Mouse (Mus musculus) Patski (cell line): Measurements from ENCODE around the gene Chst10. TPM values are rescaled to one million over a fixed set of nuclear protein-coding genes. Genes with fewer than 3 reads are reported as not detected.

ENCODE experiments used
- ATAC-seq: fragments of 100-300 bp; one replicate; pipeline ENCODE4 v1.8.0; 2021
- CTCF ChIA-PET: fragments of 350-600 bp; sonication (Branson Sonifier 250); formaldehyde crosslinking; loops from one replicate; lab custom pipeline; 2022; ENCODE audit warnings: inconsistent platforms; lab: Charles Lee
- POLR2A ChIA-PET: fragments of 350-600 bp; sonication (Branson Sonifier 250); formaldehyde crosslinking; loops from one replicate; lab custom pipeline; 2022; ENCODE audit warnings: antibody characterized with exemption, inconsistent platforms; lab: Charles Lee
- DNase-seq: peaks from one replicate; pipeline ENCODE4 v3.0.0-alpha.2; 2011; ENCODE audit warnings: low read depth, low spot score
- H3K27me3 ChIP-seq: fragments of 371-371 bp; one replicate; pipeline ENCODE4 v1.5.1; 2021
- CTCF ChIP-seq: fragments of 100-300 bp; IDR thresholded peaks from one replicate; pipeline ENCODE4 v1.5.1; 2021
- in situ Hi-C: fragments of 300-500 bp; cut with MboI; formaldehyde crosslinking; loops from 3 replicates; pipeline ENCODE4 v1.11.1; 2018; ENCODE audit warnings: low pct_unique_long_range_greater_than_20kb, mixed read lengths
- polyA plus RNA-seq: library from polyadenylated mRNA; unstranded; gene quantifications from one replicate; pipeline ENCODE4 v1.2.3, GENCODE M21; 2021

The Chst10 gene
- polyA plus RNA-seq, 1 experiment from 2014 or later: 7.7 TPM

DNA sequence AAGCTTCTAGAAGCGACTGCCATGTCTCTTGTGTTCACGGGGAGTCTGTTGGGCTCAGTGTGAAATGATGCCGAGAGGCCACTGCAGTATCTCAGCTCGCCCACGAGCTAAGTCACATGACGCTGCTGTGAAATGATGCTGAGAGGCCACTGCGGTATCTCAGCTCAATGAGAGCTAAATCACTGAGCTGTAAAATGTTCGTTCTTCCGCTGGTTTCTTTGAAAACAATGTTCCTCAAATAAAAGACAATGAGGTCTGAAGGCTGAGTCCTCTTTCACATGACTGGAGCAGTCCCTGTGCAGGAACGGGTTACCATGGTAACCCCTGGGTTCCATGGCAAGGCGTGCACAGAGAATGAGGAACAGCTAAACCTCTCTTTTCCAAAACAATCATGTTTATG, 50.0 kb downstream of the Chst10 start:
- in situ Hi-C loops: no loop called here
- H3K27me3 ChIP-seq: peaks cover 20% of the 10 kb centered on the region
- DNase-seq (no peak), ATAC-seq (no peak)
- ChIA-PET POLR2A (no interaction called here), CTCF (interaction anchor here (0.7 kb wide), 1 partner anchor 15 kb away, joined by 3 read pairs; no protein-coding TSS in a partner anchor)
- TF ChIP-seq CTCF: no peak

DNA sequence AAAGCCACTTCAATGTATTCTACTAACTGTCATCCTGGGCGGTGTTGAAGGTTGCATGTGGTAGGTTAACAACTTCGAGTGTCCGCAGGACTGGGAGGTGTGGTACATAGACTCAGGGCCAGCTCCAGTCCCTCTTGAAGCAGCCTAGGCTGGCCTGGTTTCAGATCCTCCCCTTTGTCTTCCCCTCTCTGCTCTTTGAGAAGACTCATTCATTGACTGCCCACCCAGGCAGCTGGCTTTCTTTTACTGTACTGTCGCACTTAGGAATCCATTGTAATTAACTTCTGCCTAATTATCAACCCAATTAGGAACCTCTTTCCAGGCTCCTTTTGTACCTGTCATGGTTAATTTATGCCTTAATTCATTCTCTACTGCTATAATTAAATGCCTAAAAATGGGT, 54.7 kb downstream of the Chst10 start:
- in situ Hi-C loops: no loop called here
- POLR2A ChIA-PET: interaction anchor here (0.6 kb wide), 1 partner anchor 80 kb away, joined by 3 read pairs; no protein-coding TSS in a partner anchor
- ATAC-seq (no peak), DNase-seq (no peak)
- H3K27me3 ChIP-seq: peaks cover 4% of the 10 kb centered on the region
- TF ChIP-seq CTCF: no peak
- CTCF ChIA-PET: interaction anchor here (0.9 kb wide), 1 partner anchor 13 kb away, joined by 4 read pairs; no protein-coding TSS in a partner anchor

DNA sequence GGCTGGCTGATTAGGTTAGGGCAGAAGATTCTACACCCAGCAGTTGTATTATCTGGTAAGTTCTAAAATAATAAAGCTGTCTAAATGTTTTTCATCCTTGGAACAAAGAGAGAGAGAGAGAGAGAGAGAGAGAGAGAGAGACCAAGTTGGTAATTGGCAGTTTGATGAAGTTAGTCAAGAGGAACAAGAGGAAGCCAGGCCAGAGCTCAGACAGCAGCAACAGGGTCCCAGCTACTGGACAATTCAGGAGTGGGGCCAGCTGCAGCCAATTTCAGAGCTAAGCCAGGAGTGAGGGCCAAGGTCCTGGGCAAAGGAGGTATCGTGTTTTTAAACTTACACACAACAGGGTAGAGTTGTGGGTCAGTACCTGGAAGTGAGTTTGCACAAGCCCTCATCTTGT, 55.1 kb downstream of the Chst10 start:
- no peak for TF ChIP-seq CTCF
- H3K27me3 ChIP-seq: peaks cover 6% of the 10 kb centered on the region
- ATAC-seq (no peak), DNase-seq (no peak)
- ChIA-PET CTCF (interaction anchor here (0.9 kb wide), 1 partner anchor 13 kb away, joined by 4 read pairs; no protein-coding TSS in a partner anchor), POLR2A (no interaction called here)
- in situ Hi-C loops: no loop called here

- DNase-seq: no peak
- in situ Hi-C loops: no loop called here
- ChIA-PET POLR2A (no interaction called here), CTCF (no interaction called here)
- H3K27me3 ChIP-seq: peaks cover 12% of the 10 kb centered on the region
- TF ChIP-seq CTCF: no peak
- ATAC-seq: no peak
Observed at GRCm38 (mm10) chr1:38839944-38840343, 58.0 kb downstream of the Chst10 start.

DNA sequence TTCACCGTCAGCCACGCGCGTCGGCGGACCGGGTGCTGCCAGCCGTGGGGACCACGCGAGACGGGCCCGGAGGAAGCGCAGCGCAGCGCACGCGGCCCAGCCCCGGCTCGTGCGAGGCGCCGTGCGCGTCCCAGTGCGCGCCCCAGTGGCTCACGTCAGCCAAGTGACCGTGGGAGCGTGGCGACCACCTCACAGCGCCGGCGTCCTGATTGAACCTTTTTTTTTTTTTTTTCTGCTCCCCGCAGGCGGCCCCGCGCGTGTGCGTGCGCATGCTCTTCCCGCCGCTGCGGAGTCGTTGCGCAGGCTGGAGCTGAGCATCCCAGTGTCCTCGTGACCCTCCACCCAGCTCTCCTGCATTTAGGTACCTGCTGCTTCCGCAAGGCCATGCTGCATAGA, 61.5 kb downstream of the Chst10 start, which contains the start of gene Lonrf2:
TSS of gene Lonrf2 (minus strand) at position 235 of the 396 bp plus-strand sequence.
- in situ Hi-C loops: no loop called here
- ATAC-seq: no peak
- ChIA-PET CTCF (no interaction called here), POLR2A (interaction anchor here (0.7 kb wide), 1 partner anchor 20 kb away, joined by 5 read pairs; no protein-coding TSS in a partner anchor)
- H3K27me3 ChIP-seq: peaks cover 12% of the 10 kb centered on the region
- TF ChIP-seq CTCF: no peak
- no peak for DNase-seq

- in situ Hi-C loops: no loop called here
- DNase-seq: no peak
- peaks cover 12% of the 10 kb centered on the region for H3K27me3 ChIP-seq
- ChIA-PET POLR2A (no interaction called here), CTCF (no interaction called here)
- no peak for TF ChIP-seq CTCF
- ATAC-seq: peak; percentile 39
Observed at GRCm38 (mm10) chr1:38835568-38836476, 62.1 kb downstream of the Chst10 start.

DNA sequence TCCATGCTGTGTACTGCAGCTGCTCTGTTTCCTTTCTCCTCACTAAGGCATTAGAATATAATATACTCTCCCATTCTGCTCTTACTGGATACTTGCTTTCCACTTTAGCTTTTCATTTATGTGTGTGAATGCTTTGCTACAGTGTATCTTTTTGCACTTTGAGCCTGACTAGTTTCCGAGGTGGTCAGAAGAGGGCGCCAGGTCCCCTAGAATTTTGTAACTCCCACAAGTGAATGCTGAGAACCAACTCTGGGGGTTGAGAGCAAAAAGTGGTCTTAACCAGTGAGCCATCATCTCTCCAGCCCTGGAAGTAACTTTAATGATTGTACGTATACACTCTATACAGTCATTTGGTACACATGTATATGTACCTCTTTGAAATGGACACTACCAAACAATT, 63.1 kb downstream of the Chst10 start:
- ATAC-seq (no peak), DNase-seq (no peak)
- ChIA-PET CTCF (interaction anchor here (1.1 kb wide), 1 partner anchor 18 kb away, joined by 3 read pairs; no protein-coding TSS in a partner anchor), POLR2A (no interaction called here)
- peak; percentile 57 for TF ChIP-seq CTCF
- H3K27me3 ChIP-seq: peaks cover 12% of the 10 kb centered on the region
- in situ Hi-C loops: no loop called here

DNA sequence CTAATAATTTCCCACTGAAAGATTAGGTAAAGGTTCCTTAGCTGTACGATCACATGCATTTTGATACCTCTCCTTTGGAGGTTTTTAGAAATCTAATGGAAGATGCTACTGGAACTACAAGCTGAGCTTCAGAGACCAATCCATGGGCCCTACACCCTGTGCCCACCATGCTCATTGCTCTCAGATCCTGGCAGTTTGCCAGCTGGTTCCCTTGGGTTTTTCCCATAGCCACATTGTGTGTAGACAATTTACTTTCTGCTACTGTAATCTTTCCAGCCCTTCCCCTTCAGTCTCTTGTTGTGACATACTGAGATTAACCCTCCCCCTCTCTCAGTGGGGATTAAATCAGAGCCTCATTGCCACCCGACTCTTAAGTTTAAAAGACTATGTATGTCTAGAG, 73.0 kb downstream of the Chst10 start:
- CTCF ChIA-PET: no interaction called here
- no peak for ATAC-seq

GRCm38 (mm10) chr1:38823851-38824250, 74.1 kb downstream of the Chst10 start:
- in situ Hi-C loops: no loop called here
- ATAC-seq (no peak), DNase-seq (no peak)
- POLR2A ChIA-PET: no interaction called here
- CTCF ChIA-PET: no interaction called here
- no peak for TF ChIP-seq CTCF
- no peaks in the 10 kb centered on the region for H3K27me3 ChIP-seq

More for the DNA sequence above, 73.0 kb downstream of the Chst10 start:
- in situ Hi-C loops: no loop called here
- DNase-seq: no peak
- POLR2A ChIA-PET: no interaction called here
- TF ChIP-seq CTCF: no peak
- no peaks in the 10 kb centered on the region for H3K27me3 ChIP-seq

GRCm38 (mm10) chr1:38819691-38820090, 78.3 kb downstream of the Chst10 start:
- no peaks in the 10 kb centered on the region for H3K27me3 ChIP-seq
- in situ Hi-C loops: no loop called here
- ATAC-seq (no peak), DNase-seq (no peak)
- no peak for TF ChIP-seq CTCF
- ChIA-PET CTCF (interaction anchor here (1.4 kb wide), 1 partner anchor 13 kb away, joined by 3 read pairs; no protein-coding TSS in a partner anchor), POLR2A (no interaction called here)

- no peak for TF ChIP-seq CTCF
- POLR2A ChIA-PET: no interaction called here
- DNase-seq (no peak), ATAC-seq (no peak)
- H3K27me3 ChIP-seq: no peaks in the 10 kb centered on the region
- in situ Hi-C loops: no loop called here
- CTCF ChIA-PET: no interaction called here
Observed at GRCm38 (mm10) chr1:38817671-38818070, 80.3 kb downstream of the Chst10 start.
